Mouse (Mus musculus) MN1 (cell line): ENCODE measurements at regions not wholly inside any gene's neighbourhood (a gene's known extent, or its start where the extent isn't known, plus 50 kb on each side); places are given as distances from the start of the nearest gene placed in this dataset.
A peak's percentile ranks its signal among the peaks of the same experiment; 100 is the strongest.

Experiments
- DNase-seq: peaks from one replicate; pipeline ENCODE4 v3.0.0-alpha.2; 2016; ENCODE audit warnings: low spot score

- no peak for DNase-seq
Measured at GRCm38 (mm10) chr8:86428998-86429651, 151.4 kb downstream of the Abcc12 start.

GRCm38 (mm10) chr8:86428131-86428530 is 152.4 kb downstream of the Abcc12 start:
- DNase-seq, result no peak

GRCm38 (mm10) chr8:86426056-86426455 is 154.4 kb downstream of the Abcc12 start:
- no peak for DNase-seq

GRCm38 (mm10) chr8:86425382-86425781 is 155.1 kb downstream of the Abcc12 start:
- DNase-seq, result no peak

GRCm38 (mm10) chr8:86419059-86419651 is 161.3 kb downstream of the Abcc12 start:
- no peak for DNase-seq

- no peak for DNase-seq
Measured at GRCm38 (mm10) chr8:86418414-86418981, 162.0 kb downstream of the Abcc12 start.

- DNase-seq, result no peak
Measured at GRCm38 (mm10) chr8:86415208-86415607, 165.3 kb downstream of the Abcc12 start.

- DNase-seq, result no peak
Measured at GRCm38 (mm10) chr8:86411232-86411631, 169.3 kb downstream of the Abcc12 start.

- no peak for DNase-seq
Measured at GRCm38 (mm10) chr8:86406196-86406595, 174.3 kb downstream of the Abcc12 start.

GRCm38 (mm10) chr8:86403434-86403833 is 177.1 kb downstream of the Abcc12 start:
- no peak for DNase-seq

- DNase-seq, result peak; percentile 69
Measured at GRCm38 (mm10) chr8:86401946-86402345, 178.5 kb downstream of the Abcc12 start.

- no peak for DNase-seq
Measured at GRCm38 (mm10) chr8:86395121-86395520, 185.4 kb downstream of the Abcc12 start.

- no peak for DNase-seq
Measured at GRCm38 (mm10) chr8:86393835-86394234, 186.7 kb downstream of the Abcc12 start.

- no peak for DNase-seq
Measured at GRCm38 (mm10) chr8:86393374-86393773, 187.1 kb downstream of the Abcc12 start.

- DNase-seq, result no peak
Measured at GRCm38 (mm10) chr8:86390715-86391114, 189.8 kb downstream of the Abcc12 start.

- DNase-seq, result peak; percentile 97
Measured at GRCm38 (mm10) chr8:86389690-86390671, 190.5 kb downstream of the Abcc12 start.

- DNase-seq, result no peak
Measured at GRCm38 (mm10) chr8:86385236-86385635, 195.2 kb downstream of the Abcc12 start.

GRCm38 (mm10) chr8:86381977-86382376 is 198.5 kb downstream of the Abcc12 start:
- DNase-seq, result no peak

GRCm38 (mm10) chr8:86368062-86368461 is 212.4 kb downstream of the Abcc12 start:
- DNase-seq, result no peak

GRCm38 (mm10) chr8:86366636-86367035 is 213.8 kb downstream of the Abcc12 start:
- no peak for DNase-seq

GRCm38 (mm10) chr8:86365726-86366125 is 214.8 kb downstream of the Abcc12 start:
- DNase-seq, result no peak

- no peak for DNase-seq
Measured at GRCm38 (mm10) chr8:86364898-86365297, 215.6 kb downstream of the Abcc12 start.
